Mouse (Mus musculus) heart, adult 18-20 months (tissue): Measurements from ENCODE around the gene Il17ra. TPM values are rescaled to one million over a fixed set of nuclear protein-coding genes. Genes with fewer than 3 reads are reported as not detected.

Experiments used
- DNase-seq, 2 experiments: peaks; one replicate each; pipeline ENCODE4 v3.0.0; 2021 to 2022; ENCODE audit warnings: mixed read lengths in 1 of 2
- total RNA-seq, 2 experiments: library from RNA; stranded (reverse); gene quantifications; 2 replicates each; pipeline ENCODE4 v1.2.3; 2021

Gene Il17ra
- total RNA-seq, 2 experiments from 2014 or later, result 2.3 to 3.0 TPM

DNA sequence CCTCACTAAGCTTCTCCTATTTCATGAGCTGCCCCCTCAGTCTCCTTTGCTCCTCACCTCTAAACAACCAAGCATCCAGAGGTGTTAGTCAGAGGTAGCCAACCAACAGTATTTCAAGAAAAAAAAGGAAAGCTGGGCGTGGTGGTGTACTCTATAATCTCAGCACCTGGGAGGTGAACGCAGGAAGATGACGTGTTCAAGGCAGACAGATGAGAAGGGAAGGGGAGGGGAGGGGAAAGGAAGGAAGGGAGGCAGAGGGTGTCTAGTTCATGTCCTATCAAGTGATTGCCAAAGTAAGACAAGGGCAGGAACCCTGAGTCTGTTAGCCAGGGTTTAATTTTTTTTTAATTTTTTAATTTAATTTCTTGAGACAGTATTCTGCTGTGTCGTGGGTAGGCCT, 45.6 kb downstream of the Il17ra start:
- DNase-seq, result no peak

GRCm38 (mm10) chr6:120509975-120510374, 46.9 kb downstream of the Il17ra start:
- DNase-seq, result no peak

GRCm38 (mm10) chr6:120510425-120510824, 47.4 kb downstream of the Il17ra start:
- no peak for DNase-seq

DNA sequence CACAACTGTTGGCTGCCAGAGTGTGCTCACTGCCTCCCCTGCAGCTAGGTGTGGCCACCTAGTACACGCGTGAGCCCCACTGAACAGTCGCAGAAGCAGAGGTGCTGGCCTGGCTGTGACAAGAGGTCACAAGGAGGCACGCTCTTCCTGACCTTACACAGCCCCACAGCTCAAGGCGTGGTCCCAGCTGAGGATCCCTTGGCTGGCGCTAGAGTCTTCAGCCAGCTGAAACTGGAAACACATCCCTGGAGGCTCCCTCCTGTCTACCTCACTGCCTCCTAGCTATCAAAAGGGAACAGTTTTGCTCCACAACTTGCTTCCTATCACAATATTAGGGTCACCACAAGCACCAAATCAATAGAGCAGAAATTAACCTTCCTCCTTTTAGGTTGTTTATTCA, 48.2 kb downstream of the Il17ra start:
- no peak for DNase-seq

DNA sequence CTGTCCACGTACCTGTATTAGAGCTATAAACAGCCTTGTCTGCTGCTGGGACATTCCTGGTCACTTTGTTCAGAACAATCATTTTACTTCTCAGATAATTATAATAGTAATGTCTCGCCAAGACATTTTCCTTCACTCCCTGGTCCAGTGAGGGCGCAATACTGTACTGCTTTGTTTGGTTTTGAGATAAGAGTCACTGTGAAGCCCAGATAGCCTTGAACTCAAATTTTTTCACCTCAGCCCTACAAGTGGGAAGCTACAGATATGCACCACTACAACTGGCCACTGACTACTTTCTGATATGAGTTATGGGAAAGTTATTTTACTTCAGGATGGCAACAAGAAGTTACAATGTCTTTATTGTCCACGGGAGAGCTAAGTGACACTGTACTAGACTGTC, 53.4 kb downstream of the Il17ra start:
- no peak for DNase-seq

DNA sequence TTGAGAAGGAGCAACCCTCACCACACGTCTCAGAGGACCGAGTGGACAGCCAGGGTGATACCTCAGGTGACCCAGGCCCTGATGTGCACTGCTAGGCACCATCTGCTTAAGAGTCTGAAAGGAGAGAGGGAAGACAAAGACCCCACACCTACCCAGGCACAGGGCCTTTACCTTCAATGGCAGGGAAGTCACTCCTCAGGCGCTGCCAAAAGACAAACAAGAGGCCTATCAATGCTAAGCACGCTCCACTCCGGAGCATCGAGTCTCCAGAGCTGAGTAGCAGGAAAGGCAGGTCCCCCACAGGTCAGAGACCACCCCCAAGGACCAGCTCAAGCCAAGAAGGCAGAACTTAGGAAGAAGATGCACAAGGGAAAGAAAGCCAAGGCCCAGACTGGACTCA, 53.8 kb downstream of the Il17ra start:
- DNase-seq, result no peak

DNA sequence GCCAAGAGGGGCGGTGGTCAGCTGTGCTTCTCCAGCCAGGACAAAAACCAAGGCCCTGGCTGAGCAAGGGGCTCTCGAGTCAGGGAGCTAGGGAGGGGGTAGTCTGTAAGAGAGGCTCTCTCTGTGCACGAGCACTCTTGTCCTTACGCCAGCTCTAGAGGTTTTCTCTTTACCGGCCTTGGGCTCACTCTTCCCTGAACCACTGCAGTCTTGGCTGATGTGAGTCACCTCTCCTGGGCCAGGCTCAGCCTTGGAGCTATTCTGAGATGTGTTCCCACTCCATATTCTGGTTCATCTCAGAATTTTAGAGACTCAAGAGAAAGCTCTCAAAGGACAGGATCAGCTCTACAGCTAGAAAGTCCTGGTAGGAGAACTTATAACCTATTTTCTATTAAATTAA, 54.3 kb downstream of the Il17ra start:
- no peak for DNase-seq

DNA sequence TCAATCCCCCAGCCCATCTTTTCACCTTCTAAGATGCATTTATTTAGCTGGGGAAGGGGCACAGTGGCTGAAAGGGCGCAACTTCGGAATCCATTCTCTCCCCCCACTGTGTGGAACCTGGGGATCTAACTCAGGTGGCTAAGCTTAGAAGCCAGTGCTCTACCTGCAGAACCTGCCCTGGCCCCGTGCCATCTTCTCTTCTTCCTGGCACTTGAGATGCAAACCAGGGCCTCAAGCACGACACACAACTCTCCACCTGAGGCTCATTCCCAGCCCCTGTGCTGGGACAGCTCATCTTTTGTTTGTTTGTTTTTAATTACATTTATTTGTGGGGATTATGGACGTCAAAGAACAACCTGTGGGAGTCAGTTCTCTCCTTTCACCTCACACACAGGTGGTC, 56.6 kb downstream of the Il17ra start:
- DNase-seq, result no peak

DNA sequence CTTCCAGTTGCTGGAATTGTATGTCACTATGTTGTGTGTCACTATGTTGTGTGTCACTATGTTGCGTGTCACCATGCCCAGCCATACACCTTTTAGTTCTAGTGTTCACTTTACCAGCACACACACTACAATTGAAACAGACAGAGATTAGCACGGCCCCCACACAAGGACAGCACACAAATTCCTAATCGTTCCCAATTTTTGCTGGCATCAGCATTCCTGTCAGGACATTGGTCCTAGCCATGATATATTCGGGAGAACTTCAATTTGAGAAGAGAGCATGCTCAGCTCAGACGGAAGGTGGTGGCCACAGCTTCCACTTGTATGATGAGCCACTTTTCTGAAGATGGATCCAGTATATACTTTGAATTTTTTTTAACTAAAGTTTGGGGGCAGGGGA, 61.7 kb downstream of the Il17ra start:
- no peak for DNase-seq

- no peak for DNase-seq
Observed at GRCm38 (mm10) chr6:120529123-120529522, 66.1 kb downstream of the Il17ra start.

- peak; percentile 95 for DNase-seq
Observed at GRCm38 (mm10) chr6:120531020-120531965, 68.2 kb downstream of the Il17ra start, which contains the start of gene Hdhd5. Gene Hdhd5, minus strand, starts transcription at chr6:120531319.

- no peak for DNase-seq
Observed at GRCm38 (mm10) chr6:120532594-120532993, 69.5 kb downstream of the Il17ra start.

DNA sequence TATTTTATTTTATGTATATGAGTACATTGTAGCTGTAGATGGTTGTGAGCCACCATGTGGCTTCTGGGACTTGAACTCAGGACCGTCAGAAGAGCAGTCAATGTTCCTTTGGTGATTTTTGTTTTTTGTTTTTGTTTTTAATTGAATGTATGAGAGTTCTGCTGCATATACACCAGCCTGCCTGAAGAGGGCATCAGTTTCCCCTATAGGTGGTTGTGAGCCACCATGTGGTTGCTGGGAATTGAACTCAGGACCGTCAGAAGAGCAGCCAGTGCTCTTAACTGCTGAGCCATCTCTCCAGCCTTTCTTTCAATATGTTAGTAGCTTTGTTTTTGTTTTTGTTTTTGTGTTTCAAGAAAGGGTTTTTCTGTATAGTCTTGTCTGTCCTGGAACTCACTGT, 73.3 kb downstream of the Il17ra start:
- no peak for DNase-seq

Other genes starting within 250 kb of the Il17ra start
- gene D330020A13Rik, start 168.9 kb upstream of the Il17ra start, total RNA-seq, result not detected
- under 1 TPM; 0.20 to 0.28 TPM for gene B4galnt3, start 168.7 kb upstream of the Il17ra start, total RNA-seq
- 10 to 100 TPM; 28.7 to 29.9 TPM for gene Kdm5a, start 99.1 kb upstream of the Il17ra start, total RNA-seq
- 1 to 10 TPM; 3.9 to 5.0 TPM for gene Ccdc77, start 98.9 kb upstream of the Il17ra start, total RNA-seq
- not detected for gene Tmem121b, start 30.6 kb downstream of the Il17ra start, total RNA-seq
- gene Hdhd5, start 68.1 kb downstream of the Il17ra start, total RNA-seq, result 10 to 100 TPM; 18.7 to 21.8 TPM
- 10 to 100 TPM in 1 of 2 experiments, 1 to 10 TPM in 1; 9.8 to 12.5 TPM for gene Cecr2, start 203.1 kb downstream of the Il17ra start, total RNA-seq